Mouse (Mus musculus) hindbrain, embryonic 14.5 days (tissue): Measurements from ENCODE around the gene Hephl1. TPM values are rescaled to one million over a fixed set of nuclear protein-coding genes. Genes with fewer than 3 reads are reported as not detected.

ENCODE experiments used
- ATAC-seq: fragments of 200-750 bp; cut with Nextera tagmentation; 2 replicates; pipeline ENCODE4 v1.8.0; 2017; ENCODE audit warnings: moderate number of reproducible peaks, mild to moderate bottlenecking, moderate TSS enrichment, moderate library complexity; ENCODE audit not compliant: low FRiP score
- DNase-seq: peaks from one replicate; pipeline ENCODE4 v3.0.0-alpha.2; 2015; ENCODE audit warnings: low spot score
- H3K27ac ChIP-seq: fragments of 300-500 bp; sonication (generic); 2 replicates; pipeline ENCODE4 v1.5.1; 2014; ENCODE audit warnings: mild to moderate bottlenecking, moderate library complexity
- H3K27me3 ChIP-seq: fragments of 300-500 bp; sonication (generic); 2 replicates; pipeline ENCODE4 v1.6.1; 2014; ENCODE audit warnings: mild to moderate bottlenecking, low read length, mixed read lengths; ENCODE audit not compliant: control insufficient read depth, insufficient read depth
- H3K36me3 ChIP-seq: fragments of 300-500 bp; sonication (generic); replicated peaks from 2 replicates; pipeline ENCODE4 v1.6.1; 2014; ENCODE audit not compliant: control insufficient read depth, insufficient read depth
- H3K4me1 ChIP-seq: fragments of 300-500 bp; sonication (generic); replicated peaks from 2 replicates; pipeline ENCODE4 v1.6.1; 2014; ENCODE audit warnings: antibody characterized with exemption, low read length, mixed read lengths; ENCODE audit not compliant: control insufficient read depth, insufficient read depth
- H3K4me2 ChIP-seq: fragments of 300-500 bp; sonication (generic); replicated peaks from 2 replicates; pipeline ENCODE4 v1.6.1; 2014; ENCODE audit warnings: mild to moderate bottlenecking, moderate library complexity
- H3K4me3 ChIP-seq: fragments of 300-500 bp; sonication (generic); replicated peaks from 2 replicates; pipeline ENCODE4 v1.5.1; 2014; ENCODE audit warnings: mild to moderate bottlenecking, low read length
- H3K9ac ChIP-seq: fragments of 300-500 bp; sonication (generic); 2 replicates; pipeline ENCODE4 v1.6.1; 2014
- H3K9me3 ChIP-seq: fragments of 300-500 bp; sonication (generic); 2 replicates; pipeline ENCODE4 v1.6.1; 2016; ENCODE audit warnings: low read length; ENCODE audit not compliant: control insufficient read depth
- WGBS: fragments of 180-500 bp; shearing (Covaris S2); extraction: QIAGEN DNeasy Blood & Tissue Kit; methylation state at CpG from one replicate; pipeline ENCODE4 v1.1.7; 2014; 5-methylcytosine and 5-hydroxymethylcytosine counted together
- polyA plus RNA-seq: library from polyadenylated mRNA; unstranded; fragments of >200 nt; fragmentation: Nextera tagmentation; extraction: Ambion mirVana; gene quantifications from 2 replicates; pipeline ENCODE4 v1.2.1, GENCODE M21; 2014

Gene Hephl1
- polyA plus RNA-seq, 1 experiment from 2014 or later = not detected

GRCm38 (mm10) chr9:15037704-15038103 lies 74.2 kb downstream of the Hephl1 start:
- DNase-seq = no peak
- WGBS = 55% methylated on average over 3 of the region's 3 CpGs
- no peaks in the 10 kb centered on the region for H3K9me3 ChIP-seq
- no peaks in the 10 kb centered on the region for H3K36me3 ChIP-seq
- H3K27ac ChIP-seq = no peak overlapping the region
- H3K9ac ChIP-seq = no peak overlapping the region
- H3K27me3 ChIP-seq = no peaks in the 10 kb centered on the region
- no peak for ATAC-seq
- no peak overlapping the region for H3K4me2 ChIP-seq
- H3K4me3 ChIP-seq = no peak overlapping the region
- peaks cover 12% of the 10 kb centered on the region for H3K4me1 ChIP-seq

- no peak for ATAC-seq
- no peak overlapping the region for H3K4me3 ChIP-seq
- peaks cover 7% of the 10 kb centered on the region for H3K4me1 ChIP-seq
Measured at GRCm38 (mm10) chr9:15037237-15037636, 74.7 kb downstream of the Hephl1 start.

DNA sequence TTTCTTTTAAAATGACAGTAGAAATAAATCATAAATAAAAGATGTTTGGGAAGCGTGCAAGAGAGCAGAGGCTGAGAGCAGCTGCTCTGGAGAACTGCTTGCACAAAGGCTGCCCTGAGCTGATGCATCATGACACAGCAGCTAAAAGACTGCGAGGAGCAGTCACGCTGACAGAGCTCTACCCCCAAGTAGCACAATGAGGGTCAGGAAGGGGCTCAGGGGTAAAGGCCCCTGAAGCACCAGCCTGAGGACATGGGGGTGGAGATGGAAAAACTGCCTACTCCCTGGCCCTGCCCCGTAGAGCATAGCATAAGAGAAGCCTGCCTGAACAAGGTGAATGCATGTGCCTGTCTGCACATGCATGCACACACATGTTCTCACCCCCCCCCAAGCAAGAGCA lies 75.1 kb downstream of the Hephl1 start:
- H3K27ac ChIP-seq = no peak overlapping the region
- no peak overlapping the region for H3K4me3 ChIP-seq
- H3K9me3 ChIP-seq = no peaks in the 10 kb centered on the region
- H3K9ac ChIP-seq = peak overlapping the region; percentile 33; the same call in 1 of the 2 replicates
- no peak overlapping the region for H3K4me2 ChIP-seq
- 23% methylated on average over 4 of the region's 4 CpGs for WGBS
- H3K36me3 ChIP-seq = 0 out of 2 replicates have a peak, but pooled peaks cover 6% of the 10 kb centered on the region
- no peak for DNase-seq
- peaks cover 5% of the 10 kb centered on the region for H3K4me1 ChIP-seq
- H3K27me3 ChIP-seq = no peaks in the 10 kb centered on the region
- ATAC-seq = peak; percentile 55; the same call in 1 of the 2 replicates

More at GRCm38 (mm10) chr9:15037237-15037636, 74.7 kb downstream of the Hephl1 start:
- Histone ChIP-seq H3K36me3 (0 out of 2 replicates have a peak, but pooled peaks cover 2% of the 10 kb centered on the region), H3K9me3 (no peaks in the 10 kb centered on the region), H3K9ac (no peak overlapping the region), H3K27ac (no peak overlapping the region), H3K4me2 (no peak overlapping the region), H3K27me3 (no peaks in the 10 kb centered on the region)
- no peak for DNase-seq

DNA sequence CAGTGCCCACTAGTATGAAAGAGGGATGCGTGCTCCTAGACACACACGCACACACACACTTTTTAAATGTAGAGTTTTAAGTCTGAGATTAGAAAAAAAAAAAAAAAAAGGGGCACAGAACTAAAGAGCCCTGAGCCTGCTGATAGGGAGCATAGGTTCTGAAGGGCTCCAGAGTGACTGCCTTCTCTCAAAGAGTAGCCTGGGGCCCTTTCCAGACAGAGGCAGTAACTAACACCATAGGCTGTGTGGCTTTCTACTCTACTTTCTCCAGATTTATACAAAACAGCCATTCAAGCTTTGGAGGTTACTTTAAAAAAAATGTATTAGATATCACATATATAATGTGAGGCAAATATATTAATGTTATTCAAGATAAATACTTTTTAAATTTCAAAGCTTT lies 75.5 kb downstream of the Hephl1 start:
- Histone ChIP-seq H3K4me1 (peaks cover 5% of the 10 kb centered on the region), H3K9ac (no peak overlapping the region), H3K27me3 (no peaks in the 10 kb centered on the region), H3K27ac (no peak overlapping the region), H3K4me2 (no peak overlapping the region), H3K4me3 (no peak overlapping the region), H3K36me3 (peaks cover 10% of the 10 kb centered on the region; the same call in 1 of the 2 replicates), H3K9me3 (no peaks in the 10 kb centered on the region)
- 94% methylated on average over 2 of the region's 2 CpGs for WGBS
- DNase-seq = no peak
- ATAC-seq = no peak

- no peaks in the 10 kb centered on the region for H3K27me3 ChIP-seq
- peaks cover 11% of the 10 kb centered on the region; the same call in 1 of the 2 replicates for H3K36me3 ChIP-seq
- no peak overlapping the region for H3K27ac ChIP-seq
- no peak overlapping the region for H3K9ac ChIP-seq
- no peak for DNase-seq
- H3K4me3 ChIP-seq = no peak overlapping the region
- H3K4me1 ChIP-seq = peaks cover 5% of the 10 kb centered on the region
- WGBS = 90% methylated on average over 7 of the region's 7 CpGs
- no peak overlapping the region for H3K4me2 ChIP-seq
- ATAC-seq = no peak
- H3K9me3 ChIP-seq = no peaks in the 10 kb centered on the region
Measured at GRCm38 (mm10) chr9:15035979-15036378, 75.9 kb downstream of the Hephl1 start.

GRCm38 (mm10) chr9:15034546-15035273 lies 77.2 kb downstream of the Hephl1 start:
- no peaks in the 10 kb centered on the region for H3K9me3 ChIP-seq
- no peak overlapping the region for H3K4me2 ChIP-seq
- no peak overlapping the region for H3K27ac ChIP-seq
- H3K36me3 ChIP-seq = peaks cover 11% of the 10 kb centered on the region; the same call in 1 of the 2 replicates
- H3K4me1 ChIP-seq = peaks cover 5% of the 10 kb centered on the region
- no peaks in the 10 kb centered on the region for H3K27me3 ChIP-seq
- DNase-seq = no peak
- WGBS = 85% methylated on average over 7 of the region's 7 CpGs
- H3K4me3 ChIP-seq = no peak overlapping the region
- ATAC-seq = no peak
- no peak overlapping the region for H3K9ac ChIP-seq

- Histone ChIP-seq H3K4me2 (no peak overlapping the region), H3K4me3 (no peak overlapping the region), H3K36me3 (peaks cover 11% of the 10 kb centered on the region; the same call in 1 of the 2 replicates), H3K9me3 (no peaks in the 10 kb centered on the region), H3K27me3 (no peaks in the 10 kb centered on the region), H3K27ac (no peak overlapping the region), H3K4me1 (peaks cover 5% of the 10 kb centered on the region), H3K9ac (no peak overlapping the region)
- DNase-seq (peak; percentile 49), ATAC-seq (no peak)
- WGBS = 66% methylated on average over 5 of the region's 5 CpGs
Measured at GRCm38 (mm10) chr9:15033568-15034160, 78.2 kb downstream of the Hephl1 start.

DNA sequence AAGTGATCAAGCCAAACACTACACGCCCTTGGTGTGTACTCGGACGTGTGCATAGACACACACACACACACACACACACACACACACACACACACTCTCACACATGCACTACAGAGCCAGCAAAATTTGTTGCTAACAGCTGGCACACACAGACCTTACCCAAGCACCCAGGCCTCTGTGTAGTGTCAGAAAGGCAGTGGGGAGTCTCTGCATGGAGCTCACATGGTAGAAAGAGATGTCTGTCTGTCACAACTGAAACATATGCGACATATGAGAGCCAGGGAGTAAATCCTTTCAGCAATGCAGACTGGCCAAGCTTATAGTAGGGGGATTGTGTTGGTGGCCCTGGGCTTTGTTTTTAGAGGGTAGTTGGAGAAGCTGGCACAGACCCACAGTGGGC lies 79.1 kb downstream of the Hephl1 start:
- Histone ChIP-seq H3K36me3 (peaks cover 11% of the 10 kb centered on the region; the same call in 1 of the 2 replicates), H3K9ac (no peak overlapping the region), H3K4me3 (no peak overlapping the region), H3K4me1 (peaks cover 5% of the 10 kb centered on the region), H3K27me3 (no peaks in the 10 kb centered on the region), H3K9me3 (no peaks in the 10 kb centered on the region), H3K27ac (no peak overlapping the region), H3K4me2 (no peak overlapping the region)
- WGBS = 95% methylated on average over 4 of the region's 4 CpGs
- DNase-seq = no peak
- ATAC-seq = no peak

DNA sequence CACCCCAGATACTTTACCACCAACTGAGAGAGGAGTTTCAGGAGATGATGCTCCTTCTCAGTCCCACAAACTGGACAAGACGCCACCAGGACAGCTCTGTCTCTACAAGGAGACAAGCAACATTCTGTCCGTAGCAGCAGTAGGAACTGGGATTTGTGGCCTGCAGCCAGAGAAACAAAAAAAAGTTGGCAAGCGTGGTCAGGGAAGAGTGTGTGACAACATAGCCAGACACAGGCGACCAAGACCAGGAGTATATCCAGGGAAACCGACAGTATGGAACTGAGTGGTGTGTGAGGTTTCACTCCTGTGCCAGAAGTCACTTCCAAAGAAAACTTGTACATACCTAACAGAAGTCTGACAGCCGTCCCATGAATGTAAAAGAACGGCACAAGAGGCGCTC lies 81.1 kb downstream of the Hephl1 start:
- no peaks in the 10 kb centered on the region for H3K27me3 ChIP-seq
- H3K9me3 ChIP-seq = no peaks in the 10 kb centered on the region
- H3K36me3 ChIP-seq = peaks cover 11% of the 10 kb centered on the region; the same call in 1 of the 2 replicates
- no peak for ATAC-seq
- H3K4me2 ChIP-seq = no peak overlapping the region
- DNase-seq = peak; percentile 53
- H3K9ac ChIP-seq = no peak overlapping the region
- H3K4me3 ChIP-seq = no peak overlapping the region
- H3K4me1 ChIP-seq = no peaks in the 10 kb centered on the region
- no peak overlapping the region for H3K27ac ChIP-seq
- WGBS = 72% methylated on average over 8 of the region's 8 CpGs
